Mouse (Mus musculus) 3134 (cell line): ENCODE results near the gene Agtrap.
A peak's percentile ranks its signal among the peaks of the same experiment; 100 is the strongest.

Source experiments
- DNase-seq: peaks from one replicate; pipeline ENCODE4 v3.0.0-alpha.2; 2011; ENCODE audit warnings: low spot score; ENCODE audit not compliant: insufficient read length; ENCODE audit errors: extremely low read depth

Agtrap gene

DNA sequence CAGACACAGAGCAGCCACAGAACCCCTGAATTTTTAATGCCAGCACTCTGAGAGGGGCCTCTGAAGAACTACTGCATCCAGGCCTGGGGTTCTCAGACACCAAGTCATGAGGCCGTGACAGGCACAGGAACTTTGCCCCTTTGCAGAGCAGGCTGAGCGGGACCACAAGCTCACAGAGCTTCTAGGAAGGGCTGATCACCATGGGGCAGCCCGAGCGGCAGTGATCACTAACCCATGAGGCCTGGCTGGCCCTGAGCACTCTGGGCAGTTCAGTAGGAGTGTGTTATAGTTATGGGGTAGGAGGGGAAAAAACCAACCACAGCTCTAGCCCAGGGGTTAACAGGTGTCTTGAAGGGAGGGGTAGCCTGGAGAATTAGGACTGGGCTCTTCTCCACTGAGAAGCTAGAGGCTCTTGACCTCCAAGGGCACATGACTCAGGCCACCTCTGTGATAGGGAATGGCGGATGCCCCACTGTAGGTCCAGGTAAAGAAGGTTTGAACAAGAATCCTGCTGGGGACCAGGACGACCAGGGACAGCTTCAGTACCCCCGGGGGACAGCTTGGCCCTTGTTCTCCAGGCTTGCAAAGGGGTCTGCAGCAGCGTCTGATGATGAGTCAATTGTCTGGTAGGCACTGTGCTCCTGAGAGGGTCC lies 7.8 kb downstream of the Agtrap start:
- no peak for DNase-seq

DNA sequence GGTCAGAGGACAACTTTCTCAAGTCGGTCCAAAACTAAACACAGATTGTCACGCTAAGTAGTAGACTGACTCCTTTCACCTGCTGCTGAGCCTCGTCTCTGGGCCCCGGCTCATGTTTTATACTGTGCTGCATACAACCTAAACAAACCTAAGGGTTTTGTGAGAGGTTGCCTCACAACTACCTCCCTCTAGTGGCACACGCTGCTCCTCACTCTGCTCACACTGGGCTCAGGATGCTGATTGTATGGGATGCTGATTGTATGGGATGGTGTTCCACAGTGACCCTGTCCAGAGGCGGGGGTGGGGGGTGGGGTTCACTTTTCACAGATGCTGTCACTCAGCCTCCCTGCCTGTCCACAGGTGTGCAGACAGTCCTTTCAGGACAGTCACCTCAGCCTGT lies 8.6 kb downstream of the Agtrap start:
- no peak for DNase-seq

DNA sequence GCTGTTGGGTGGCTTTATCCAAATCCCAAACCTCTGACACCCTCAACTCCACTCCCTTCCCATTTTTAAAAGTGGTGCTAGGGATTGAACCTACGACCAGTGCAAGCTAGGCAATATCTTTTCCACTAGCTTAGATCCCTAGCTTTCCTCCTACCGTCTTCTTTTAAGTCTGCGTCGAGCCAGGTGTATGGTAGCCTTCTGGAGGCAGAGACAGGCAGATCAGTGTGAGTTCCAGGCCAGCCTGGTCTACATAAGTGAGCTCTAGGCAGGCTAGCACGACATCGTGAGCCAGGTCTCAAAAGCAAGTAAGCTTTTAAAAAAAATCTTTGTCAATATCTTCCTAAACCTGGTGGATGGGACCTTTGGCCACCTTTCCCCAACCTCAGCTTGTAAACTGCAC lies 11.9 kb downstream of the Agtrap start:
- no peak for DNase-seq

DNA sequence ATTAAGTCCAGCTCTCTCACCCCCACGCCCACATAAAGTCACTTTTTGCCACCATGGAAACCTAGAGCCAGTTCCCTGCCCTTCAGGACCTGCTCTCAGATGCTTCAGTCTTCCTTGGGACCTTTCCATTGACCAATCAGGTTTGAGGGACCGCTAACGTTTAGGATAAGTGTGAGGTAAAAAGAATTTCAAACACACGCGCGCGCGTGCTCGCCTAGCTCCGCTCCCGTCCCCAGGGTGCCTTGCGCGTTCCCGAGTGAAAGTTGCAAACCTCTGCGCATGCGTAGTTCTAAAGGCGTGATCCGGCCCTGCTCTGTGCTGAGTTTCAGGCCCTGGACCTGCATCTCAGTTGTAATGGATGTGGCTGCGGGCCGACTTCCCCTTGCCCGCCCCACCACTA lies 12.6 kb downstream of the Agtrap start:
- no peak for DNase-seq

DNA sequence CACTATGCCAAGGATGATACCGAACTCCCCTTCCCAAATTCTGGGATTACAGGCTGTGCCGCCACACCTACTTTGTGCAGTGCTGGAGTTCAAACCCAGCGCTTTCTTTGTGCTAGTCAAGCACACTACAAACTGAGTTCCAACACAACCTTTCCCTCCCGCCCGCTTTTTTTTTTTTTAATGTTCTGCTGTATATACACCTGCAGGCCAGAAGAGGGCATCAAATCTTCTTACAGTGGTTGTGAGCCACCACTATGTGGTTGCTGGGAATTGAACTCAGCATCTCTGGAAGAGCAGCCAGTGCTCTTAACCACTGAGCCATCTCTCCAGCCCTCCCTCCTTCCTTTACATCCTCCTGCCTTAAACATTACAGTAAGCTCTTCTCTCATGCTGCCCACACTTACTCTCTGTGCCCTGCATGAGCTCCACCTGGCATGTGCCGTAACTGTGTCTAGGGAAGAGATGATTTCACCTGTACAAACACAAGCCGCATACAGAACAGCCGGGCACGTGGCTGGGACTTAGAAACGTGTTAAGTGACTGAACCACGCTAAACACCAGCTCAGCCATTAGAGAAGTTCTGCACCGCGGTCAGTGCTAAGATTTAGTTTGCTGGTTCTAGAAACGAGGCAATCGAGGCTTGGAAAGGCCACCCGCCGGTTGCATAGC lies 13.2 kb downstream of the Agtrap start:
- no peak for DNase-seq

DNA sequence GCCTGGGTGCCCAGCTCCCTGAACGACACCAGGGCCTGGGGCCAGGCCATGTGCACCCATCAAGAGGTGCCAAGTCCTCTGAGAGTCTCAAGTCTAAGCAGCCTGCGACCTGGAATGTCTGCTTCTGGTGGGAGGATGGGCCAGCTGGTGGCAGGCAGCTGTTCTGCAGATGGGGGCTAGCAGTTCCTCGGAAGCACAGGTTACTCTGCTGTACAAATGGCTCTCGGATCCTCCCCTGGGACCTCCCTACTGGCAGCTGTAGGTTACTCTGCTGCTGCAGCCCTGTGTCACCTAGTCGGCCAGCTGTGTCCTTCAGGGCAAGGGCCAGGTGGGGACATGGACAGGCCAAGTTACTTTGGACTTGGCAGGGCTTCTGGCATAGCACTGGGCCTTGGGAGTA lies 16.3 kb downstream of the Agtrap start:
- no peak for DNase-seq

DNA sequence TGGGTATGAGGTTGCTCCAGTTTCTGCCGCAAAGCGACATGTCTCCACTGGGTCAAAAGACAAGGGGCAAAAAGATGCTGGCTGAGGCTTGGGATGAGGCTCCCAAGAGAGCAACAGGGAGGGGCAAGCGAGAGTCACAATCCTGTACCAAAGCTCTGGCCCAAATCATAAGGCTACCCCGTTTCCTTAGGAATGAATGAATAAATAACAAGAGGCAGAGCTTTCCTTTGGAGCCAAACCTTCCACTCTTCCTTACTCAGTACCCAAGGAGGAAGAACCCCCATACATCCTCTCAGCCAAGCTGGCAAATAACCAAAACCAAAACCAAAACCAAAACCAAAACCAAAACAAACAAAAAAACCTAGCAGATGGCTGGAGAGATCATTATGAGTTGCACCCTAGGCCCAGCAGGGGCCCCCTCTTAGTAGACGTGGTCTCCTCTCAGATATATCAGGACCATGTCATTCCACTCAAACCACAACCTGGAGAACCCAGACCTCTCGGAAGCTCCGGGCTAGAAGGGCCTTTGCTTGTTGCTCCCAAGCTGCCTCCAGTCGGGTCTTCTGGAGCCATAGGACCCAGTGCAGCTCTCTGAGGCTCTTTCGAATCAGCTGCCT lies 18.1 kb downstream of the Agtrap start:
- DNase-seq: peak; percentile 57

DNA sequence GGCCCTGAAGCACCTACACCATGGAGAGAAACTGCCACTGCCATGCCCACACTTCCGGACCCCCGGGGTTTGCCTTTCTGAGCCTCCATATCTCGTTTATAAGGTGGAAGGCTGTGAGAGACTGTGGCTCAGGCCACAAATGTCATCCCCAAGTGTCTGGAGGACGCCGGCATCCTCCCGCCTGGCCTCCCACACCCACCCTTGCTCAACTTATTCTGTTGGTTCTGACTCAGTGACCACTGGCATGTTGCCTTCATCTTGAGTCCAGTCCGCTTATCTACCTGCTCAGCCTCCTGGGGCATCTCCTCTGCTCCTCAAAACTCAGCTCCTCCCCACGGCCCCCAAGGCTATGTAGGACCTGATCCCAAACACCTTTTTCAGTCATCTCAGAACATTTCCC lies 20.5 kb downstream of the Agtrap start:
- DNase-seq: peak; percentile 40

DNA sequence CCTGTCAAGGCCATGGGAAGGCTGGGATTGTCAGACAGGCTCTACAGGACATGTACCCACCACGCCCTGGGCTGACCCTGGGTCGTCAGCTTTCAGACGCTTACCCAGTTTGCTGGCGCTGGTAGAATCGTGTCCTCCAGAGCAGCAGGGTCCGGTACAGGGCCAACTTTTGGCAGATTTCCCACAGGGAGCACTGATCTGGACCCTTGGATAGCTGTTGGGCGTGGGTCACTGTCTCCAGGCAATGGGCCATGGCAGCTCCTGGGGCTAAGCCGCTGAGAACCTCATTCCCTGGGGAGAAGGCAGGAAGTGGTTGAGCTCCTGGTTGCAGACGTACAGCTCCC lies 21.5 kb downstream of the Agtrap start:
- peak; percentile 71 for DNase-seq

DNA sequence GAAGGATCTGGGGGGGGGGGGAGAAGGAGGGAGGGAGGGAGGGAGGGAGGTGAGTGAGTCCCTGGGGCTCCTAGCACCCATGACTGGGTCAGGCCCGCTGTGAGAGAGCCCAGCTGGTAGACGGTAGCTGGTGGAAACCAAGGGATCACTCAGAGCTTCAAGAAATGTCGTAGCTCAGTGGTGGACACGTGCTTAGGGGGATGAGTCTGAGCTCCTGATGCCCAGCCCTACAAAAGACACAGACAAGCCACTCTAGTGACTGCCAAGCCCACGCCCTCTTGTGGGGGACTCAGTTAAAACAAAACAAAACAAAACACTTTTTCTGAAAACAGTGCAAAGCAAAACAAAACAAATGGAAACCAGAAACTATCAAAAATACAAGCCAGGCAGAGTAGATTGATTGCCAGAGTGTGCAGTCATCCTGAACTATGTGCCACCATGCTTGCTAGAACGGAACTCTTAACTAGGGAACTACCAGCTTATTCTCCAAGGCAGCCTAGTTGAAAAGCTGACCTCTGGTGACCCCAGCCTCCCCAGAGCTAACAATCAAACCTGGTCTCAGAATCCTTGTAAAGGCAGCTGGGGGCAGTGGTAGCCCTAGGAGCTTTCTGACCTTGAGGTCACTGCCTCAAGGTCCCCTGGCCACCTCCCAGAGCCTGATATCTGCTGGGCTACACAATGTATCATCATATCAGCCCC lies 22.0 kb downstream of the Agtrap start:
- no peak for DNase-seq

DNA sequence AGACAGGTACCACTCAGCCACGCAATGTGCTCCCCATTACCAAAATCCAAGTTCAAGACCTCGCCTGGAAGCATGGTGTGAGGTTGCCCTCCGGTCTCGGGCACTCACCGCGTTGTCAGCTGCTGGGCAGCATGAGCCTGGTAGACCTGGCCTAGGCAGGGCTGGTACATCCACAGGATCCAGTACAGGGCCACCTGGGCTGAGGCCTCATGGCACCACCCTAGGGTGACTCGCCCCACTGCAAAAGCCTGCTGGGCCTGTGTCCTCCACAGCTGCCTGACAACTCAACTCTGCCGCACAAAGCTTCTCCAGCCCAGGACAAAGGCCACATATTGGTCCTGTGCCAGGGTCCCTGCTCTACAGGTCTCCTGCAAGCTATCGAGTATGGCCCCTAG lies 26.7 kb downstream of the Agtrap start:
- DNase-seq: no peak

DNA sequence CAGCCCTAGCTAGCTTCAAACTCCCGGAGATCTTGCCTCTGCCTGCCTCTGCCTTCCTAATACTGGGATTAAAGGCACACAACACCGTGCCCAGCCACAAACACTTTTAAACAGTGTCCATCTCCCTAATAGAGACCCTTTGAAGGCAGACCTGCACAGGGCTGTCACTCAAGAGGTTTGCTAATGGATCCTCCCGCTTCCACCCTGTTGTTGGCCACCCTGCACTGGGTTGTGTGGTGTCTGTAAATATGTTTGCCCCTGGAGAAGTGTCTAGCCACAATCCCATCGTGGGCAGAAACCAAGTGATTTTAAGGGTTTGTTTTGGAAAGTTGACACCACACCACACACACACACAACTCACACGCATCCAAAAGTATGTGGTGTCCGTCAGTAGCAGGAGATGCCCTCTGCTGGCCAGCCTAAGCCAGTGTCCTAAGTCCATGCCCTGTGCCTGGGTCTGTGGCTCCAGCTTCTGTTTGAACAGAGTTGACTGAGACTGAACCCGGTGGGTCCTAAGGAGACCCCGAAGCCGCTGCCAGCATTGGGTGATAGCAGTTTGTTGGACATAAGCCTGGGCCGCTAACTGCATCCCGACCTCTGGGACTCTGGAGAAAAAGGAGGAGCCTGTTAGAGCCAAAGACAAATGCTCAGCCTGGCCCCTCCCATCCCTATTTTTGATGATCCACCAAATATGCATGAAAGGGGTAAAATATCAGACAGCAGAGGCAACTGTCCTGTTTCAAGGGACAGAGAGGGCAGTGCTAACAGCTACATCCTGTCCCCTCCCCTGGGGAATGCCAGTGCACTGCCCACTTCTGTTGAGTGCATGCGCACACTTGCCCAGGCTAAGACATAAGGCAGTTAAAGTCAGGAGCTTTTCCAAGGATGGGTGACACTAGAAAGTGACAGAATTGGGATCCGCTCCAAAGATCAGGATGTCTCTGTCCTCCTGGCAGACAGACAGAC lies 27.4 kb downstream of the Agtrap start:
- no peak for DNase-seq

DNA sequence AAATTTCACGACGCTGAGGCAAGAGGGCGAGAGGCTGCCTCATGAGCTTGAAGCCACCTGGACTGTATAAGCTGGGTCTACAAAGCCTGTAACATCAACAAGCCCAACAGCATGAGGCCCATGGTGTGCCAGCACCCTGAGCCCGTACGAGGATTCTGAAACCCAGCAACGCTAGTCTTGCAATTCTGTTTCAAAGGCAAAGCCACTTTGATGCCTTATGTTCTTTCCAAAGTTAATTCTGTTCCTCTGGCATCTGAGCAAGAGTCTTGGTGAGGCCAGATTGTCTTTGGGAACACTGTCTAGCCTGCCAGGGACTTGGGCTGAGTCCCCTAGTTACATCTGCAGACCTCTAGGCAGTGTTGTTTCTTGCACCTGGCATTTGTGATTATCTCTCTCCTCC lies 28.8 kb downstream of the Agtrap start:
- DNase-seq: no peak

DNA sequence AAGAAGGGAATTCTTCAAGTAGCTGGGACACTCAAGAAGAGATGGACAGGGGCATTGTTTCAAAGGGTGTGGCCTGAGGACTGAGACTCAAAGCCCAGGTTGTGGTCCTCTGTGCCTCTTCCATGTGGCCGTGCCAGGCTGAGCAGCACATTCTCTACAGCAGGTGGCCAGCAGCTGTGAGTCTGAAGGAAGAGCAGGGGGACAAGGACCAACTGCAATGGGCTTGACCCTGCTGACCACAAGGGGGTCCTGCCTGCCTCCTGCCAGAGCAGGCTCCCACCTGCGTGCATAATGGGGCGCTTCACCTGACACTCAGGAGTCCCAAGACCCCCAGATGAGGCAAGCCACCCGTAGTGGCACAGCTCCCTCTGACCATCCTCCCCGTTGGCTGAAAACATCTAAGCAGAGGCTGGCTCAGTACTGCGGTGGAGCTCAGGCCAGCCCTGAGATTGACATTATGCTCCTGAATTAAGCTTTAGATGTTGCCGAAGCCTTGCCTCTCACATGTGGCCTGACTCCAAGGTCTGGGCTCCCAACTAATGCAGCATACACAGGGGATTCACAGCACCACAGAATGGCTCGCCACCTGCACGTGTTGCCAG lies 29.5 kb downstream of the Agtrap start:
- DNase-seq: no peak

DNA sequence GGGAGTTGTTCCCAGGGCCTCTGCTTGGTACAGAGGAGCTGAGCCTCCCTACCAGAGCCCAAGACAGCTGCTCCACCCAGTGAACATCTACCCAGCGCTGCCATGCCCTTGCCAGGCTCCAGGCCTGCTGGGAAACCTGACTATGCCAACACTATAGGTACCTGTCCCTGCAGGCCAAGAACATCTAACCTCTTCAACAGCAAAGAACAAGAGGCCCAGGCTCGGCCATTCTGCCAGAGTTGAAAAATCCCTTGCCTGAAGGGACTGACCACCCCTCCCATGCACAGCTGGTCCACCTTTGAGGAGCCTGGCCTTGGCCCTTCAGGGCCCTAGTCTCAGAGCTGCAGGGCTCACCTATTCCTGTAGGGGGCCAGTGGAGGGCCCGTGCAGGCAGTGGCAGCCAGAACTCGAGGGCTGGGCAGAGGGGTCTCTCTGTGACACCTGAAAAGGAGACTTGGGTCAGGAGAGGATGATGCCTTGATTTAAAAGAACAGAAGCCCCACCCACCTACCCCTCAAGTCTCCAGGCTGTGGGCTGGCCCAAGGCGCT lies 30.1 kb downstream of the Agtrap start:
- DNase-seq: no peak

DNA sequence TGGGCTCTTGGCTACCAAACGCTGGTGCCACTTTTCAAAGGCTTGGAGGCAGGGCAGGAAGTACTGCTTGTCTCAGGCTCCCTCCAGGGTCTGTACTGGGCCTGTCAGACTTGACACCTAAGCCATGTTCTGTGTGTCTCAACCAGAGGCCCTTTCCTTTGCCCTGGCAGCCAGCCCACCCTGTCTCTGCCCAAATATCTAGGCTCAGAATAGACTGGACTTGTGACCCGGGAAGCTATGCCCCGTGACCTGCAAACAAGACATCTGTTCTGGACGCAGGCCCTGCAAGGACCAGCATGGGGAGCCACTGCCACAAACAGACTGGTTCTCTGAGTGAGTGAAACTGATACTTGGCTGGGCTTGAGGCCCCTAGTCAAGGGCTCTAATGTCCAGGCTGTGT lies 31.0 kb downstream of the Agtrap start:
- no peak for DNase-seq

DNA sequence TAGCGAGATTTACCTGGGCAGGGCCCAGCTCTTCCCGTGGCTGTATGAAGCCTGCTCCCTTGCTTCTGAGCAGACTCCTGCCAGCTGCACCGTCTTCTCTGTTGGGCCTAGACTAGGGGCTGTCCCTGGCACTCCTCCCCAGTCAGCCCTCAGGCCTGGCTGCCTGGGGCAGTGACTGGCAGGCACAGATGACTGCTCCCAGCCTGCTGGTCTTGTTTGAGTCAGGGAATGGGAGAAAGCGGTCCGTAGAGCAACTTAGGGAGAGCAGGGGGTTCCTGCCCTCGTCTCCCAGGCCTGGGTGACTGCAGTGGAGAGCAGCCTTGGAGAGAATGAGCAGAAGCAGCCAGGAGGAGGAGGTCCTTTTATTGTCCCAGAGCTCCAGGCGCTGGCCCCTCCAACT lies 31.6 kb downstream of the Agtrap start:
- DNase-seq: no peak

DNA sequence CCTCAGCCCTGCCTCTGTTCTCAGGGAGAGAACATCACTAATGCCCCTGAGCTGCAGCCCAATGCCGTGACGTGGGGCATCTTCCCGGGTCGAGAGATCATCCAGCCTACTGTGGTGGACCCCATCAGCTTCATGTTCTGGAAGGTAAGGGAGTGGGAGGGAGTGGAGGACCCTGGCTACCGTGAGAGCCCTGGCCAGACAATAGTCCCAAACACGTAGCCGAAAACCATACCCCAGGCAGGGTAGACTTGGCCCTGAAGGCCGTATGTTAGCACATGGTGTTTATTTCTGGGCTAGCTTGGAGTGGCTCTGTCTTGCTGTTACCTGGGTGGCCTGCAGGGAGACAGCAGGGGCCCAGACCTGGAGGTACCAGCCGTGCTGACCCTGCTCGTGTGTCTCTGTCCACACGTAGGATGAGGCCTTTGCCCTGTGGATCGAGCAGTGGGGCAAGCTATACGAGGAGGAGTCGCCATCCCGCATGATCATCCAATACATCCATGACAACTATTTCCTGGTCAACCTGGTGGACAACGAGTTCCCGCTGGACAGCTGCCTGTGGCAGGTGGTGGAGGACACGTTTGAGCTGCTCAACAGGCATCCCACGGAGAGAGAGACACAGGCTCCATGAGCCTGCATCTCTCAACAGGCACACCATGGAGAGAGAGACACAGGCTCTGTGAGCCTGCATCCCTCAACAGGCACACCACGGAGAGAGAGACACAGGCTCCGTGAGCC lies 32.7 kb downstream of the Agtrap start:
- no peak for DNase-seq

DNA sequence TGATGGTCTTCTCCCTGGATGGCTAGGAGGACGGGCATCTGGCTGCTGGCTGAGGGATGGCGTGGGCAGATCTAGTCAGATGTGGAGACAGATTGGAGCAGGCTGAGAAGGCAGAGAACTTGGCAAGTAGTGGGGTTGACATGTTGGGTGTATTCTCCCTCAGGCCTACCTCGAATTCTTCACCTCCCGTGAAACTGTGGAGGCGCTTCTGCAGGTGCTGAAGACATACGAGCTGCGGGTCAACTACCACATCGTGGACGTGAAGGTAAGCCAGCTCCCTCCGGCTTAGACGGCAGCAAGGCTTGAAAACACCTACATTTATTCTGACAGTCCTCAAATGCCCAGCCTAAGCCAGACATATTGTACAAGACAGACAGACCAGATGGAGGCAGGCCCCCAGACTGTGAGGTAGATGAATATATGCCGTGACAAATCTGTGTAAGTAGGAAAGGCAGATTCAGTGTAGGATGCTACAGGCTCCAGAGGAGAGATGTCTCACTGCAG lies 34.4 kb downstream of the Agtrap start:
- no peak for DNase-seq
